In genomic region chrX:8893182-8893651, GRCm38 (mm10) we compare ENCODE assay signal across 9 mouse cellular contexts. TPM values are rescaled to one million over a fixed set of nuclear protein-coding genes. Genes with fewer than 3 reads are reported as not detected.
A peak's percentile ranks its signal among the peaks of the same experiment; 100 is the strongest.
DNase-seq lines count a peak whose midpoint lies in the region; ATAC-seq lines count a peak whose summit lies in the region.
"Had no signal": no experiment of that assay in that cellular context is flagged by ENCODE, and none has a peak within 500 bp of the region (broad histone marks: within the 10 kb centered on the region; RNA-seq: fewer than 3 reads in every experiment).

No protein-coding gene starts in this region.

- 27% methylated on average over 41 of the region's 42 CpGs for WGBS in kidney, embryonic 14.5 days
- 13% methylated on average over 34 of the region's 42 CpGs for WGBS in heart, embryonic 15.5 days
- 21% methylated on average over 32 of the region's 42 CpGs for WGBS in neural tube, embryonic 12.5 days

- no peaks in the 10 kb centered on the region for H3K36me3 ChIP-seq in kidney, embryonic 14.5 days (ENCODE audit: control insufficient read depth, insufficient read depth, low read length)
- H3K36me3 ChIP-seq in heart, embryonic 15.5 days: no peaks in the 10 kb centered on the region
- H3K36me3 ChIP-seq in neural tube, embryonic 12.5 days: no peaks in the 10 kb centered on the region

- peak overlapping the region; percentile 51 for H3K4me3 ChIP-seq in kidney, embryonic 14.5 days (ENCODE audit: low read length)
- H3K4me3 ChIP-seq in heart, embryonic 15.5 days: peak overlapping the region; percentile 64
- H3K4me3 ChIP-seq in neural tube, embryonic 12.5 days: peak overlapping the region; percentile 52

- no peaks in the 10 kb centered on the region for H3K9me3 ChIP-seq in kidney, embryonic 14.5 days (ENCODE audit: control insufficient read depth, low read length)
- H3K9me3 ChIP-seq in heart, embryonic 15.5 days (replicated peaks): no peaks in the 10 kb centered on the region
- H3K9me3 ChIP-seq in neural tube, embryonic 12.5 days: no peaks in the 10 kb centered on the region

- H3K27me3 ChIP-seq in kidney, embryonic 14.5 days (ENCODE audit: control insufficient read depth, insufficient read depth, low read length): no peaks in the 10 kb centered on the region
- no peaks in the 10 kb centered on the region for H3K27me3 ChIP-seq in heart, embryonic 15.5 days
- no peaks in the 10 kb centered on the region for H3K27me3 ChIP-seq in neural tube, embryonic 12.5 days (replicated peaks)

- intact Hi-C loops in left cerebral cortex, postnatal 4 days (cut with DNase I): no loop called here

- peak overlapping the region; percentile 56 for H3K4me2 ChIP-seq in kidney, embryonic 14.5 days (replicated peaks; ENCODE audit: low read depth, low read length)
- peak overlapping the region; percentile 85 for H3K4me2 ChIP-seq in heart, embryonic 15.5 days
- peak overlapping the region; percentile 64 for H3K4me2 ChIP-seq in neural tube, embryonic 12.5 days (replicated peaks)

- no peak for DNase-seq in kidney, postnatal 36 days
- DNase-seq in Muller cell, postnatal 12 days (ENCODE audit: inconsistent ontology term): peak; percentile 30
- DNase-seq in cerebellum, adult 9-11 months: peak; percentile 34
- peak; percentile 24 for DNase-seq in left cerebral cortex, postnatal 4 days
- DNase-seq in ovary, postnatal 10 days (ENCODE audit: low spot score): no peak

- peak; percentile 68 for ATAC-seq in kidney, embryonic 14.5 days (ENCODE audit: low FRiP score, low TSS enrichment)
- peak; percentile 49 for ATAC-seq in heart, embryonic 15.5 days (replicated peaks; ENCODE audit: insufficient number of reproducible peaks, insufficient read depth, low FRiP score, low read depth)
- peak; percentile 76 for ATAC-seq in neural tube, embryonic 12.5 days (ENCODE audit: low FRiP score, low read depth)

- no peaks in the 10 kb centered on the region for H3K4me1 ChIP-seq in kidney, embryonic 14.5 days (ENCODE audit: control insufficient read depth, insufficient read depth, low read length)
- H3K4me1 ChIP-seq in heart, embryonic 15.5 days (replicated peaks): no peaks in the 10 kb centered on the region; the same call in 1 of the 2 replicates
- no peaks in the 10 kb centered on the region for H3K4me1 ChIP-seq in neural tube, embryonic 12.5 days

- H3K9ac ChIP-seq in kidney, embryonic 14.5 days (ENCODE audit: low read depth, low read length): peak overlapping the region; percentile 74
- H3K9ac ChIP-seq in heart, embryonic 15.5 days: peak overlapping the region; percentile 69
- peak overlapping the region; percentile 77 for H3K9ac ChIP-seq in neural tube, embryonic 12.5 days

- H3K27ac ChIP-seq in kidney, embryonic 14.5 days (ENCODE audit: low read depth, low read length): peak overlapping the region; percentile 51; the same call in 1 of the 2 replicates
- peak overlapping the region; percentile 73 for H3K27ac ChIP-seq in heart, embryonic 15.5 days
- peak overlapping the region; percentile 42; the same call in 1 of the 2 replicates for H3K27ac ChIP-seq in neural tube, embryonic 12.5 days

RNA-seq across cellular contexts. Expression of gene B630019K06Rik, which starts 1.0 kb away (rescaled TPM):
- polyA plus RNA-seq in kidney, embryonic 14.5 days (2014; fragmentation: Nextera tagmentation; extraction: Ambion mirVana): 4.1 and 5.6 TPM in 2 replicates
- polyA plus RNA-seq in heart, embryonic 15.5 days (2015; fragmentation: Nextera tagmentation; extraction: Ambion mirVana): 1.8 and 1.9 TPM in 2 replicates
- 10 to 100 TPM; 26.3 to 27.1 TPM for total RNA-seq in left cerebral cortex, postnatal 4 days (2021)
- polyA plus RNA-seq in neural tube, embryonic 12.5 days (2016; fragmentation: Nextera tagmentation; extraction: Ambion mirVana): 15.5 and 17.8 TPM in 2 replicates

RNA-seq across cellular contexts. Expression of gene Gm5751, which starts 19.2 kb away (rescaled TPM):
- not detected in 2 replicates for polyA plus RNA-seq in kidney, embryonic 14.5 days (2014; fragmentation: Nextera tagmentation; extraction: Ambion mirVana)
- polyA plus RNA-seq in heart, embryonic 15.5 days (2015; fragmentation: Nextera tagmentation; extraction: Ambion mirVana): not detected in 2 replicates
- not detected for total RNA-seq in left cerebral cortex, postnatal 4 days (2021)
- not detected in 2 replicates for polyA plus RNA-seq in neural tube, embryonic 12.5 days (2016; fragmentation: Nextera tagmentation; extraction: Ambion mirVana)
- polyA plus RNA-seq: large intestine, adult 2 months had no signal

RNA-seq across cellular contexts. Expression of gene Gm6592, which starts 49.4 kb away (rescaled TPM):
- polyA plus RNA-seq in kidney, embryonic 14.5 days (2014; fragmentation: Nextera tagmentation; extraction: Ambion mirVana): not detected in 2 replicates
- not detected in 2 replicates for polyA plus RNA-seq in heart, embryonic 15.5 days (2015; fragmentation: Nextera tagmentation; extraction: Ambion mirVana)
- total RNA-seq in left cerebral cortex, postnatal 4 days (2021): not detected
- polyA plus RNA-seq in neural tube, embryonic 12.5 days (2016; fragmentation: Nextera tagmentation; extraction: Ambion mirVana): not detected in 2 replicates
- polyA plus RNA-seq: large intestine, adult 2 months had no signal

Comparison
In these comparisons a context has a peak if more than half of its experiments do, and no peak if none do; other contexts are left out.
1. DNase-seq: peak in Muller cell, postnatal 12 days (single experiment), cerebellum, adult 9-11 months (single experiment) and left cerebral cortex, postnatal 4 days (single experiment); none in kidney, postnatal 36 days (0 of 2) and ovary, postnatal 10 days (single experiment).
2. Peak in every context shown above with its lines, with median percentiles within 50 percentile points of each other: ATAC-seq, H3K27ac ChIP-seq, H3K4me2 ChIP-seq, H3K4me3 ChIP-seq and H3K9ac ChIP-seq.